Mouse (Mus musculus): ENCODE measurements around the gene Hnrnpk.
"Not testable (repeated sequence)": the region's sequence is repeated elsewhere in the genome, so short reads cannot be mapped to it uniquely, and the experiment has no call there.

Gene Hnrnpk

GRCm38 (mm10) chr13:58403243-58403642 lies at the start of gene Hnrnpk:
Gene Hnrnpk (minus strand): TSS chr13:58403343.
- not testable (repeated sequence) for DNase-seq (ENCODE audit: low spot score)

- no peak for DNase-seq (ENCODE audit: low spot score)
These were observed 49.1 kb upstream of the Hnrnpk start for GRCm38 (mm10) chr13:58452246-58452645.

GRCm38 (mm10) chr13:58450459-58451182 lies 47.5 kb upstream of the Hnrnpk start:
- no peak for DNase-seq (ENCODE audit: low spot score)

- DNase-seq (ENCODE audit: low spot score) = no peak
These were observed 43.4 kb upstream of the Hnrnpk start for GRCm38 (mm10) chr13:58446541-58446940.

GRCm38 (mm10) chr13:58443787-58444186 lies 40.6 kb upstream of the Hnrnpk start:
- no peak for DNase-seq (ENCODE audit: low spot score)

GRCm38 (mm10) chr13:58443326-58443725 lies 40.2 kb upstream of the Hnrnpk start:
- no peak for DNase-seq (ENCODE audit: low spot score)

- no peak for DNase-seq (ENCODE audit: low spot score)
These were observed 36.6 kb upstream of the Hnrnpk start for GRCm38 (mm10) chr13:58439716-58440115.

GRCm38 (mm10) chr13:58423061-58423660 lies 20.0 kb upstream of the Hnrnpk start:
- no peak for DNase-seq (ENCODE audit: low spot score)

- DNase-seq (ENCODE audit: low spot score) = no peak
These were observed 19.1 kb upstream of the Hnrnpk start for GRCm38 (mm10) chr13:58422242-58422641.

- DNase-seq (ENCODE audit: low spot score) = no peak
These were observed 17.9 kb upstream of the Hnrnpk start for GRCm38 (mm10) chr13:58421026-58421425.

- DNase-seq (ENCODE audit: low spot score) = no peak
These were observed 16.1 kb upstream of the Hnrnpk start for GRCm38 (mm10) chr13:58419266-58419665.

GRCm38 (mm10) chr13:58418656-58419055 lies 15.5 kb upstream of the Hnrnpk start:
- no peak for DNase-seq (ENCODE audit: low spot score)

GRCm38 (mm10) chr13:58415838-58416237 lies 12.7 kb upstream of the Hnrnpk start:
- DNase-seq (ENCODE audit: low spot score) = no peak

GRCm38 (mm10) chr13:58415374-58415773 lies 12.2 kb upstream of the Hnrnpk start:
- DNase-seq (ENCODE audit: low spot score) = no peak

- DNase-seq (ENCODE audit: low spot score) = no peak
These were observed 7.9 kb upstream of the Hnrnpk start for GRCm38 (mm10) chr13:58411073-58411472.

- DNase-seq (ENCODE audit: low spot score) = no peak
These were observed 416 bp downstream of the Hnrnpk start for GRCm38 (mm10) chr13:58402744-58403110.

- DNase-seq (ENCODE audit: low spot score) = peak; percentile 96
These were observed 970 bp downstream of the Hnrnpk start, which contains the start of gene Rmi1 for GRCm38 (mm10) chr13:58402003-58402743. Gene Rmi1 (plus strand): TSS chr13:58402248.

- no peak for DNase-seq (ENCODE audit: low spot score)
These were observed 1.8 kb downstream of the Hnrnpk start for GRCm38 (mm10) chr13:58401135-58402002.

GRCm38 (mm10) chr13:58400576-58400975 lies 2.6 kb downstream of the Hnrnpk start:
- DNase-seq (ENCODE audit: low spot score) = no peak

GRCm38 (mm10) chr13:58397651-58398050 lies 5.5 kb downstream of the Hnrnpk start:
- no peak for DNase-seq (ENCODE audit: low spot score)

- DNase-seq (ENCODE audit: low spot score) = not testable (repeated sequence)
These were observed 8.8 kb downstream of the Hnrnpk start for GRCm38 (mm10) chr13:58394392-58394791.
